Mouse (Mus musculus): ENCODE measurements around the gene Sec14l4.

Sec14l4 gene

GRCm38 (mm10) chr11:4078267-4078933, 47.1 kb downstream of the Sec14l4 start:
- no peak for DNase-seq (ENCODE audit: low spot score)

DNA sequence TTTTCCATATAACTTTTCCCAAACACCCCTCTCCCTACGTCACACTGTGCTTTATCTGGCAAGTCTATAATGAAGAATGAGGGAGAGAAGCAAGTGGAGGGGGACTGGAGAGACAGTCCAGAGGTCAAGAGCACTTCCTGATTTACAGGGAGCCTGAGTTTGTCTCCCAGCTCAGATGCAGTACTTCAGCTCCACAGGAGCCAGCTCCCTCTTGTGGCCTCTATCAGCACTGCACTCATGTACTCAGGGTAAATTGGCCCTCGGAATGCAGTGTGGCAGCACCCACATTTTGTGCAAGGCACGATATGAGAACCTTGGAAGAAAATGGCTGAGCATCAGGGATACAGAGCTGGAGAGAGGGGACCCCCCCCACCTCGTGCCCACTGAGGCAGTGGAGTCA, 49.0 kb downstream of the Sec14l4 start:
- peak; percentile 50 for DNase-seq (ENCODE audit: low spot score)

DNA sequence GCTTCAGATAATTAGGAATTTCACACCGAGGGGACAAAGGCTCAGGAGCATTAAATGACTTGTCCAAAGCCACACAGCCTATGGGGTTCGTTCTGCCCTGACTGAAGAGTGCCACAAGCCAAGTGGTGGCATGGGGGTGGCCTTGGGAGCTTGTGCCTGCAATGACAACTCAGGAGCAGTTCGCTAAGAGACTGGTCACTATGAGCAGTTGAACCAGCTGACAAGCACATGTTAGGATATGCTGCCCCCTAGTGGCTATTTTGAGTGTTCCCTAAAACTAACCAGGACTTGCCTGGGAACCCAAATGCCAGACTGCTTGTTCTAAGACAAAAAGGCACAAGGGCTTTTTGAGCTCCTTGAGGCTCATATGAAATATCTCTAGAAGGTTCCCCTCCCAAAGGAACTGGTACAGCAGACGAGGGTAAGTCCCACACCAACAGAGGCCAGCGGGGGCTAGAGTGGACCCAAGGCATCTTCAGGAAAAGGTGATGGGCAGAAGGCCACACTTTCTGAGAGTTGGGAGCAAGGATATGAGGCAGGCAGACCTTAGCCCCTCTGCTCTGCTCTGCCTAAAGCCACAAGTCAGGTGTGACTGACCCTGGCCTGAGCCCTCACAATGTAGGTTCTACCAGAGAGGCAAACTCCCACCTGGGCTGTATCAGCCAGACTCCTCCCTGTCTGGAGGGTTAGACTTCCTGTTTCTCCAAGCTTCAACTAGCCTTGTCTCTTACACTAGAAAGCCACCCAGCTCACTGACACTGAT, 52.2 kb downstream of the Sec14l4 start:
- DNase-seq (ENCODE audit: low spot score): peak; percentile 49

- DNase-seq (ENCODE audit: low spot score): no peak
Measured at GRCm38 (mm10) chr11:4086246-4086645, 55.0 kb downstream of the Sec14l4 start.

- no peak for DNase-seq (ENCODE audit: low spot score)
Measured at GRCm38 (mm10) chr11:4087267-4087666, 56.0 kb downstream of the Sec14l4 start.

GRCm38 (mm10) chr11:4093459-4094377, 62.5 kb downstream of the Sec14l4 start:
- DNase-seq (ENCODE audit: low spot score): no peak

DNA sequence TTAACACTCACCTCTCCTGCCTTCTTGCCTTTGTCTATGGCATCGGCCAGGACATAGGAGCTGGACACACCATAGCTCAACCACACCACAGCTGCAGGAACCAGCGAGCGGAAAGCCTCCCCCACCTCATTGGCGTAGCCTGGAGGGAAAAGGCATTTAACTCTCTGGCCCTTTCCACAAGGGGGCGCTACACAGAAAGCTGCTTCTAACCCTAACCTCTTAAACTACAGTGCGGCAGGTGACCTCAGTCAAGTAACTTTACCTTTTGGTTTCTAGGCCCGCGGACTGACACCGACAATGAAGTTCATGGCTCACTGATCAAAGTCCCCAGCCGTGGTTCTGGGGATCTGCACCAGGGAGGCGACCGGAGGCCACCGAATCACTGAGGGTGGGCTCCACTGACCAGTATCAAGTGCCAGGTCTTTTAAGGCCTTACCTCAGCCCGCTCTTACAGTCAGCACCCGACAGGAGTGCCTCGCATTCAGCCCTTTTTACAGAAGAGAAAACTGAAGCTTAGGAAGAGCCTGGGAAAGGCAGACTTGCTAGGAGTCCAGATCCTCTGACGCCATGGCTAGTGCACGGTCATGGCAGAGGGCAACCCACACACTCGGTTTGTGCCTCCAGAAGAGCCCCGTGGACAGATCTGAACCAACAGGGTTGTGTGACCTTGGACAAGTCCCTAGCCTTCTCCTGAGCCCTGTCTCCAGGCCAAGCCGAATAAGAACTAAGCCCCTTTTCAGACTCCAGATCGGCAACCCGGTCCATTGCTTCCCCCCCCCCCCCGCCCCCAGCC, 63.3 kb downstream of the Sec14l4 start:
- peak; percentile 57 for DNase-seq (ENCODE audit: low spot score)

DNA sequence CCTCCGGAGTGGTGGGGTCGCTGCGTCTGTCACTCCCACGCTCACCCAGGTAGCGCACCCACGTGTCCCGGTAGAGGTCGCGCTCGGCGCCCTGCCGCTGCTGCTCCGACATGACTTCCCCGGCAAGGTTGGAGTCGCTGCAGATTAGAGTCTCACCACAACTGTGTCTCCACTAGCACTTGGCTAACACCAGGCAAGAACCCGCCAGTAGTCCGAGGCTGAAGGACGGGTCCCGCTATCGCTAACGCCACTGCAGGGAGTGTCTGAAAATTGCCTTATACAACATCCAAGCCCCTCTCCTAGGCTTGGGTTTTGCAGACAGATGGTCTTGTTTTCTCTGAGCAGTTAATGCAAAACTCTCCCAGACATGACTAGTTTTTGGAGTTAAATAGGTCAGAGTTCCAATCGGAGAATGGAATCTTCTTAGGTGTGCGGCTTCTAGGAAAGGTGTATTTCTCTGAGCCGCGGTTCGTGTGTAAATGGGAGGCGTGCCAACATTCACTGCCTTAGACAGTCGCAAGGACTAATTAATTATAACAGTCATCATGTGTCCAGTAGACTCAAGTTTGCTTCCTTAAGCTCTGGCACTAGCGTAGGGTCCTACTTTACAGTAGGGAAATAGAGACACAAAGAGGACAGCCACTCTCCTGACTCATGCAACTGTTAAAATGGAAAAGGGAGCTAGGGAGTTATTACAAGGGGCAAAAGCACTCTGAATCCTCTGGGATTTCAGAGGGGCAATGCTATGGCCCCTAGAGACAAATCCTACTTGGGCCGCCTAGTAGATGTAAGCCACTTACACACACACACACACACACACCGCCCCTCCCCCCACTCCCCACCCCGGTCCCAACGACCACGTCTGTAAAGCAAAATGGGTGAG, 64.2 kb downstream of the Sec14l4 start, which contains the start of gene Mtfp1:
TSS of gene Mtfp1 (minus strand) at position 275 of the 883 bp plus-strand sequence.
- DNase-seq (ENCODE audit: low spot score): peak; percentile 29

DNA sequence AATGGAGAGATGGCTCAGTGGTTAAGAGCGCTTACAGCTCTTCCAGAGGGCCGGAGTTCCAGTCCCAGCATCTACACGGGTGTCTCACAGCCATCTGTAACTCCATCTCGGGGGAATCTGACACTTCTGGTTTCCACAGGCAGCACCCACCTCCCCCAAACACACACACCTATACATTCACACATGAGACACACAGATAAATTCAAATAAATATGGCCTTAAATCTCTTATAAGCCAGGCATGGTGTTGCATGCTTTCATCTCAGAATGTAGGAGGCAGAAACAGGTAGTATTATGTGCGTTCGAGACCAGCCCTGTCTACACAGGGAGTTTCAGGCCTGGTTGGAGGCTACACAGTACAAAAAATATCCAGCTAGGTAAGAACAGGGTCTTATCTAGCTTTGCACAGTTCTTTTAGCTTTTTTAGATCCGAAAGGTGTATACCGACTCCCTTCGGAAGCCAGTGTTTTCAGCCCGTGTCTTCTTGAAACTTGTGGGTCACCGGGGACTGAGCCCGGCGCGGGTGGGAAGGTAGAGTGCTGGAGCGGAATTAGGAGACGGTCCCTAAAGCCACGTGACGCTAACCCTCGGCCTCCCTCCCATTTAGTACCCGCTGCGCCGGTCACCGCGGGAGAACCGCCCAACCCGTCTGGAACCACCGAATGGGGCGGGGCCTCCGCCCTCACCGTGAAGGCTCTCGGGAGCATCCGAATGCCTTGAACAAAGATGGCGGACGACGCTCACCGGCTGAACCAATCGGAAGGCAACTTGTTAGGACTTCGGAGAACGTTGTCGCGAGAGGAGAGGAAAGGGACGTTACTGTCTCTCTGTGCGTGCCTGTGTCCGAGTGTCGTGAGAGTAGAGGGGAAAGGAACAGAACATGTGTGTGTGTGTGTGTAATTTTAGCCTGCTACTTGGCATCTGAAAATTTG, 65.1 kb downstream of the Sec14l4 start:
- DNase-seq (ENCODE audit: low spot score): peak; percentile 92

GRCm38 (mm10) chr11:4097091-4097621, 65.9 kb downstream of the Sec14l4 start:
- no peak for DNase-seq (ENCODE audit: low spot score)

All from ovary, postnatal 14 days (tissue).